Mouse (Mus musculus): Measurements from ENCODE around the gene Grap2.

DNA sequence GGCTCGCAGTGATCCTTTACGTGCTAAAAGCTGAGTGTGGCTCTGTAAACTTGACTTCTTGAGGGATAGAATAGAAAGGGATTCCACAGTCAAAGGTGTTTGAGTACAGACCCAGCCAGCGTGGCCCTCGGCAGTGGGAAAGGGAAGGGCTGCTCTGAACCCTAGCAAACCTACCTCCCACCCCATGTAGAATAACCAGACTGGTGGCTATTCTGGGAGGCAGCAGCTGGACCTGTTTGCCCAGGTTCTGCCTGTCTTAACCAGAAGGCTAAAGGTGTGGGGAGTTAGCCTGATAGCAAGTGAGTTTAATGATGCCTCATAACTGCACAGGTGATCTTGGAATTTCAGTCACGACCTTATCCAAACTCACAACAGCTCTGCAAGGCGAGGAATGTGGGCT, 110.8 kb downstream of the Grap2 start:
- TF ChIP-seq CTCF (conservative IDR thresholded peaks at IDR 0.05; ENCODE audit: low read length) (no peak), NANOG (IDR thresholded peaks at IDR 0.05; ENCODE audit: borderline replicate concordance, low read length) (no peak), POU5F1 (IDR thresholded peaks at IDR 0.05; ENCODE audit: borderline replicate concordance, low read length) (no peak)
